Mouse (Mus musculus): ENCODE results near the gene Pxylp1. TPM values are rescaled to one million over a fixed set of nuclear protein-coding genes. Genes with fewer than 3 reads are reported as not detected.

The Pxylp1 gene
- total and polyA plus RNA-seq, 2 experiments from 2014 or later, result 22.6 to 35.1 TPM

- H3K9me3 ChIP-seq (ENCODE audit: low read length), result no peaks in the 10 kb centered on the region
- ATAC-seq (no peak), DNase-seq (no peak)
- H3K4me1 ChIP-seq (ENCODE audit: insufficient read depth), result peaks cover 10% of the 10 kb centered on the region; the same call in 1 of the 2 replicates
- H3K9ac ChIP-seq, result no peak overlapping the region
- no peaks in the 10 kb centered on the region for H3K36me3 ChIP-seq (ENCODE audit: insufficient read depth)
- TF ChIP-seq CTCF (IDR thresholded peaks at IDR 0.05; ENCODE audit: low read depth), result no peak
- no peak overlapping the region for H3K27ac ChIP-seq (ENCODE audit: low read depth, low read length)
- no peaks in the 10 kb centered on the region for H3K27me3 ChIP-seq (ENCODE audit: insufficient read depth, low read length)
- H3K4me3 ChIP-seq (ENCODE audit: low read depth, low read length), result no peak overlapping the region
- 94% methylated on average over 5 of the region's 5 CpGs for WGBS
- no peak overlapping the region for H3K4me2 ChIP-seq (ENCODE audit: low read depth)
Measured at GRCm38 (mm10) chr9:96869542-96869941, 22.9 kb downstream of the Pxylp1 start.

- TF ChIP-seq CTCF (IDR thresholded peaks at IDR 0.05; ENCODE audit: low read depth), result no peak
- H3K9me3 ChIP-seq (ENCODE audit: low read length), result no peaks in the 10 kb centered on the region
Measured at GRCm38 (mm10) chr9:96868546-96868945, 23.9 kb downstream of the Pxylp1 start.

GRCm38 (mm10) chr9:96867165-96867564 is 25.3 kb downstream of the Pxylp1 start:
- Histone ChIP-seq H3K27ac (ENCODE audit: low read depth, low read length) (no peak overlapping the region), H3K4me1 (ENCODE audit: insufficient read depth) (peaks cover 10% of the 10 kb centered on the region; the same call in 1 of the 2 replicates), H3K36me3 (ENCODE audit: insufficient read depth) (no peaks in the 10 kb centered on the region), H3K4me3 (ENCODE audit: low read depth, low read length) (no peak overlapping the region), H3K9ac (no peak overlapping the region), H3K4me2 (ENCODE audit: low read depth) (no peak overlapping the region), H3K27me3 (ENCODE audit: insufficient read depth, low read length) (no peaks in the 10 kb centered on the region), H3K9me3 (ENCODE audit: low read length) (no peaks in the 10 kb centered on the region)
- ATAC-seq (no peak), DNase-seq (no peak)
- no peak for TF ChIP-seq CTCF (IDR thresholded peaks at IDR 0.05; ENCODE audit: low read depth)
- 58% methylated on average over 7 of the region's 7 CpGs for WGBS

More at GRCm38 (mm10) chr9:96868546-96868945, 23.9 kb downstream of the Pxylp1 start:
- Histone ChIP-seq H3K27me3 (ENCODE audit: insufficient read depth, low read length) (no peaks in the 10 kb centered on the region), H3K4me1 (ENCODE audit: insufficient read depth) (peaks cover 10% of the 10 kb centered on the region; the same call in 1 of the 2 replicates), H3K36me3 (ENCODE audit: insufficient read depth) (no peaks in the 10 kb centered on the region), H3K4me3 (ENCODE audit: low read depth, low read length) (no peak overlapping the region), H3K27ac (ENCODE audit: low read depth, low read length) (no peak overlapping the region), H3K9ac (no peak overlapping the region), H3K4me2 (ENCODE audit: low read depth) (no peak overlapping the region)
- 71% methylated on average over 6 of the region's 6 CpGs for WGBS
- no peak for DNase-seq
- no peak for ATAC-seq

- no peak for ATAC-seq
- Histone ChIP-seq H3K36me3 (ENCODE audit: insufficient read depth) (no peaks in the 10 kb centered on the region), H3K27ac (ENCODE audit: low read depth, low read length) (peak overlapping the region; percentile 62; the same call in 1 of the 2 replicates)
Measured at GRCm38 (mm10) chr9:96866196-96866595, 26.3 kb downstream of the Pxylp1 start.

GRCm38 (mm10) chr9:96865473-96866050 is 26.9 kb downstream of the Pxylp1 start:
- Histone ChIP-seq H3K27ac (ENCODE audit: low read depth, low read length) (peak overlapping the region; percentile 62), H3K4me3 (ENCODE audit: low read depth, low read length) (no peak overlapping the region), H3K27me3 (ENCODE audit: insufficient read depth, low read length) (no peaks in the 10 kb centered on the region), H3K36me3 (ENCODE audit: insufficient read depth) (no peaks in the 10 kb centered on the region), H3K4me2 (ENCODE audit: low read depth) (peak overlapping the region; percentile 33), H3K4me1 (ENCODE audit: insufficient read depth) (peaks cover 10% of the 10 kb centered on the region; the same call in 1 of the 2 replicates), H3K9ac (no peak overlapping the region), H3K9me3 (ENCODE audit: low read length) (no peaks in the 10 kb centered on the region)
- peak; percentile 65 for DNase-seq
- peak; percentile 94 for ATAC-seq
- WGBS, result 45% methylated on average over 16 of the region's 16 CpGs
- no peak for TF ChIP-seq CTCF (IDR thresholded peaks at IDR 0.05; ENCODE audit: low read depth)

More at GRCm38 (mm10) chr9:96866196-96866595, 26.3 kb downstream of the Pxylp1 start:
- no peak for TF ChIP-seq CTCF (IDR thresholded peaks at IDR 0.05; ENCODE audit: low read depth)
- Histone ChIP-seq H3K9ac (no peak overlapping the region), H3K9me3 (ENCODE audit: low read length) (no peaks in the 10 kb centered on the region), H3K4me1 (ENCODE audit: insufficient read depth) (peaks cover 10% of the 10 kb centered on the region; the same call in 1 of the 2 replicates), H3K4me2 (ENCODE audit: low read depth) (no peak overlapping the region), H3K27me3 (ENCODE audit: insufficient read depth, low read length) (no peaks in the 10 kb centered on the region), H3K4me3 (ENCODE audit: low read depth, low read length) (no peak overlapping the region)
- 78% methylated on average over 5 of the region's 5 CpGs for WGBS
- no peak for DNase-seq

- DNase-seq, result no peak
- H3K4me1 ChIP-seq (ENCODE audit: insufficient read depth), result peaks cover 10% of the 10 kb centered on the region; the same call in 1 of the 2 replicates
- H3K9ac ChIP-seq, result no peak overlapping the region
- H3K4me3 ChIP-seq (ENCODE audit: low read depth, low read length), result no peak overlapping the region
- no peaks in the 10 kb centered on the region for H3K36me3 ChIP-seq (ENCODE audit: insufficient read depth)
- H3K4me2 ChIP-seq (ENCODE audit: low read depth), result no peak overlapping the region
- TF ChIP-seq CTCF (IDR thresholded peaks at IDR 0.05; ENCODE audit: low read depth), result no peak
- WGBS, result 85% methylated on average over 3 of the region's 3 CpGs
- no peaks in the 10 kb centered on the region for H3K27me3 ChIP-seq (ENCODE audit: insufficient read depth, low read length)
- H3K27ac ChIP-seq (ENCODE audit: low read depth, low read length), result no peak overlapping the region
- no peak for ATAC-seq
- no peaks in the 10 kb centered on the region for H3K9me3 ChIP-seq (ENCODE audit: low read length)
Measured at GRCm38 (mm10) chr9:96863539-96863938, 28.9 kb downstream of the Pxylp1 start.

GRCm38 (mm10) chr9:96862836-96863235 is 29.6 kb downstream of the Pxylp1 start:
- no peak for TF ChIP-seq CTCF (IDR thresholded peaks at IDR 0.05; ENCODE audit: low read depth)
- no peaks in the 10 kb centered on the region for H3K9me3 ChIP-seq (ENCODE audit: low read length)
- H3K36me3 ChIP-seq (ENCODE audit: insufficient read depth), result no peaks in the 10 kb centered on the region
- H3K9ac ChIP-seq, result no peak overlapping the region
- no peaks in the 10 kb centered on the region for H3K27me3 ChIP-seq (ENCODE audit: insufficient read depth, low read length)
- no peak for DNase-seq
- H3K4me1 ChIP-seq (ENCODE audit: insufficient read depth), result peaks cover 10% of the 10 kb centered on the region; the same call in 1 of the 2 replicates
- ATAC-seq, result no peak
- H3K4me2 ChIP-seq (ENCODE audit: low read depth), result no peak overlapping the region
- 79% methylated on average over 4 of the region's 4 CpGs for WGBS
- no peak overlapping the region for H3K4me3 ChIP-seq (ENCODE audit: low read depth, low read length)
- H3K27ac ChIP-seq (ENCODE audit: low read depth, low read length), result no peak overlapping the region

All from forebrain, postnatal 0 days (tissue).